Mouse (Mus musculus) cerebellum, adult 2 months (tissue): Measurements from ENCODE around the gene Vrk3. TPM values are rescaled to one million over a fixed set of nuclear protein-coding genes. Genes with fewer than 3 reads are reported as not detected.

Source experiments
- DNase-seq, 2 experiments: peaks; one replicate each; pipeline ENCODE4 v3.0.0; 2021
- H3K27ac ChIP-seq: fragments of 200-500 bp; 2 replicates; pipeline ENCODE4 v1.5.1; 2012; ENCODE audit warnings: low read length, control low read depth, inconsistent platforms; ENCODE audit not compliant: insufficient read depth
- H3K27me3 ChIP-seq: fragments of 200-500 bp; 2 replicates; pipeline ENCODE4 v1.6.1; 2012; ENCODE audit warnings: inconsistent platforms, mild to moderate bottlenecking, low read length, moderate library complexity; ENCODE audit not compliant: control insufficient read depth, insufficient read depth
- H3K4me1 ChIP-seq: fragments of 200-500 bp; 2 replicates; pipeline ENCODE4 v1.6.1; 2011; ENCODE audit warnings: low read length; ENCODE audit not compliant: control insufficient read depth, insufficient read depth
- H3K4me3 ChIP-seq: fragments of 200-500 bp; replicated peaks from 2 replicates; pipeline ENCODE3; 2011; ENCODE audit warnings: mild to moderate bottlenecking, low read depth, low read length, control low read depth; ENCODE audit not compliant: insufficient read depth
- CTCF ChIP-seq: fragments of 200-500 bp; IDR thresholded peaks from 2 replicates; pipeline ENCODE4 v1.5.1; 2011; ENCODE audit warnings: low read depth, mild to moderate bottlenecking, control low read depth, low read length, moderate library complexity, borderline replicate concordance; ENCODE audit not compliant: insufficient read depth
- POLR2A ChIP-seq: fragments of 200-500 bp; IDR thresholded peaks from 2 replicates; pipeline ENCODE4 v1.6.1; 2011; ENCODE audit warnings: low read length, control low read depth, borderline replicate concordance; ENCODE audit not compliant: insufficient read depth
- WGBS: fragments of 180-500 bp; shearing (Covaris S2); methylation state at CpG from one replicate; pipeline ENCODE4 v1.1.7; 2018; 5-methylcytosine and 5-hydroxymethylcytosine counted together
- polyA plus RNA-seq: library from polyadenylated mRNA; depleted of rRNA; stranded (reverse); fragments of >200 nt; gene quantifications from 2 replicates; pipeline ENCODE4 v1.2.3, GENCODE M21; 2012

The Vrk3 gene
- polyA plus RNA-seq, 1 experiment: 39.1 TPM

DNA sequence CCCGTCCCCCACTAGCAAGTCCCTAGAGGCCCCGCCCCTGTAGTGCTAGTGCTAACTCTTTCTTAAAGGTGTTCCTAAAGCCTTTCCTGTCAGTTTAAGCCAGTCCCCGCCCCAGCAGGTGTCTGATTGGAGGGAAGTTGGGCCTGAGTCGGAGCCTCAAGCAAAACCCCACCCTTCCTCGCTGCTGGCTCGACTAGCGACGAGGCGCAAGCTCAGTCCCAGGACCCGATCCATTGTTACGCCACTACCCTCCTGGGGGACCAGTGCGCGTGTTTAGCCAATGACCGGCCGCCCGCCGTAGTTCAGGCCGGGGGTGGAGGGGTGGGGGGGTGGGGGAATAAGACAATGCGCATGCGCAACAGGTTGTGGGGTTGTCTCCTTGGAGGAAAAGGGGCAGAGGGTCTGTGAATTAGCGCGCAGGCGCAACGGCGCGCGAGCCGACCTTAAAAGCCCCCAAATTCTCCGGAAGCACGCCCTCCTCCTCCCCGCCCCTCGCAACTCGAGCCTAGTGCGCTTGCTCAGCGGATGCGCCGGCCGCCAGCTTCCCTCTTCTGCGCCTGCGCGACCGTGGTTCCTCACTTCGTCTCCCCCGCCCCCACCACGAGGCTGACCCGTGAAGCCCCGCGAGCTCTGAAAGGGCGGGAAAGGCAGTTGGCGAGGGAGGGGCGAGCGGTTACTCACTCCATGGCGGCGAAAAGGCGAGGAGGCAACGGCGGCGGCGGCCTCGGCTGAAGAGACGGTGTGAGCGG, 67.7 kb downstream of the Vrk3 start, which contains the start of the genes Nup62 and Il4i1:
Nup62 (plus strand) TSS at position 368 of the 749 bp plus-strand sequence.
Il4i1 (plus strand) TSS at position 667 of the 749 bp plus-strand sequence.
- H3K4me3 ChIP-seq: peak within 1 kb of the TSS; percentile 83
- DNase-seq: peak; percentile 98
- under 1% methylated on average over 62 of the region's 62 CpGs for WGBS
- TF ChIP-seq CTCF: no peak
- peak; percentile 51; the same call in 1 of the 2 replicates for TF ChIP-seq POLR2A
- no peaks in the 10 kb centered on the region for H3K27me3 ChIP-seq
- peak within 1 kb of the TSS; percentile 79 for H3K27ac ChIP-seq
- H3K4me1 ChIP-seq: peaks cover 14% of the 10 kb centered on the region

DNA sequence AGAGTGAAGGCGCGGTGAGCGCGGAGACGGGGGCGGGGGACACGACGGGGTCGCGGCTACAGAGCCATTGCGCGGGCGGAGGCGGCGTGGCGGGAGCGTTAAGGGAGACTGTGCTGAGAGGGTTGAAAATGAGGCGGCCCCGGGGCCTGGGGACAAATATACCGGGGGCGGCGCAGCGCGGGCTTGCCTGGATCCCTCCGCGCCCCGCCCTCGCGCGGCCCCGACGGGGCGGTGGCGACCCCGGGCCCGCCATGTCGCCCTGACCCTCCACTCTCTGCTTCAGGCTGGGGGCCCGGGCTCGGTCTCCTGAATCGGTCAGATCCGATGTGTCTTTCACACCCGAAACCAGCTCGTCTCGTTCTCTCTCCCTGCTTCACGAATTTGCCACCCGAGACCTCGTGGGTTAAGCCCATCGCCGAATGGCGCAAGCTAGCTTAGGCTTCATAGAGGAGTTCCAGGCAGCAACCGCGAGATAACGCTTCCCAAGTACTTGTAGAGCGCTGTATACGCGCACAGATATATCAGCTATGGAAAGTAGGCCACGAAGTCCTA, 68.3 kb downstream of the Vrk3 start, which contains the start of gene Atf5:
Atf5 (minus strand) TSS at position 189 of the 552 bp plus-strand sequence.
- no peak for DNase-seq

DNA sequence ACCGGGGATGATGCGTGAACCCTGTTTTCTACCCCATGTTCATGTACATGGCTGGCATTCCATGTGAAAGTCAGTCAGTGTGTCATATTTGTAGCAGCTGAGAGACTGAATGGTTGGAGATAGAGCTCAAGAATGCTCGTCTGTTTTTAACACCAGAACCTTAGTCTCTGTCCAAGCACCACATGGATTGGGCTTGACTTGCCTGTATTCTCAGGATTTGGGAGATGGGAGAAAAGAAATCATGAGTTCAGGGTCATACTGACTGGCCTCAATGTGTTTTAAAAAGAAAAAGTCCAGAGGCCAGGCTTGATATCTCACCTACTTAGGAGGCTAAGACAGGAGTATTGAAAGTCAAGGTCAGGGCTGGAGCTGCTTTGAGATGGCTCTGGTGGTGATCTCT, 69.2 kb downstream of the Vrk3 start:
- Histone ChIP-seq H3K27ac (peak overlapping the region; percentile 7; the same call in 1 of the 2 replicates), H3K4me3 (peak overlapping the region; percentile 83), H3K4me1 (peaks cover 14% of the 10 kb centered on the region), H3K27me3 (no peaks in the 10 kb centered on the region)
- no peak for DNase-seq
- no peak for TF ChIP-seq POLR2A
- no peak for TF ChIP-seq CTCF
- WGBS: 10% methylated on average over 3 of the region's 3 CpGs

More for the DNA sequence above, 68.3 kb downstream of the Vrk3 start, which contains the start of gene Atf5:
- WGBS: under 1% methylated on average over 57 of the region's 57 CpGs
- Histone ChIP-seq H3K27ac (peak within 1 kb of the TSS; percentile 79), H3K4me3 (peak within 1 kb of the TSS; percentile 83), H3K27me3 (no peaks in the 10 kb centered on the region), H3K4me1 (peaks cover 14% of the 10 kb centered on the region)
- TF ChIP-seq CTCF: no peak
- no peak for TF ChIP-seq POLR2A

DNA sequence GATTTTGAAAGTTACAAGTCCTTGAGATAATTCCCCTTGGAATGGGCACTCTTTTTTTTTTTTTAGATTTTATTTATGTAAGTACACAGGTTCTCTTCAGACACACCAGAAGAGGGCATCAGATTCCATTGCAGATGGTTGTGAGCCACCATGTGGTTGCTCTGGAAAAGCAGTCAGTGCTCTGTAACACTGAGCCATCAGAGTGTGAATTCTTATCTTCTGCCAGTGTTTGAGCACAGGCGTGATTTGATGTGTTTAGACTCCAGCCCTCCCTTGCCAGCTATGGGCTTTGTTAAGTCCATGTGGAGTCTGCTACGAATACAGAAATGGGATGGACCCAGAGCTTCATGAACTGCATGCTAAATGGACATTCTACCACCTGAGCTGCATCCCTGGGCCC, 70.0 kb downstream of the Vrk3 start:
- peak; percentile 18 to 33 for DNase-seq
- Histone ChIP-seq H3K27me3 (no peaks in the 10 kb centered on the region), H3K4me3 (no peak overlapping the region), H3K27ac (no peak overlapping the region), H3K4me1 (peaks cover 14% of the 10 kb centered on the region)
- 7% methylated on average over 2 of the region's 2 CpGs for WGBS
- peak; percentile 28; the same call in 1 of the 2 replicates for TF ChIP-seq CTCF
- TF ChIP-seq POLR2A: no peak

DNA sequence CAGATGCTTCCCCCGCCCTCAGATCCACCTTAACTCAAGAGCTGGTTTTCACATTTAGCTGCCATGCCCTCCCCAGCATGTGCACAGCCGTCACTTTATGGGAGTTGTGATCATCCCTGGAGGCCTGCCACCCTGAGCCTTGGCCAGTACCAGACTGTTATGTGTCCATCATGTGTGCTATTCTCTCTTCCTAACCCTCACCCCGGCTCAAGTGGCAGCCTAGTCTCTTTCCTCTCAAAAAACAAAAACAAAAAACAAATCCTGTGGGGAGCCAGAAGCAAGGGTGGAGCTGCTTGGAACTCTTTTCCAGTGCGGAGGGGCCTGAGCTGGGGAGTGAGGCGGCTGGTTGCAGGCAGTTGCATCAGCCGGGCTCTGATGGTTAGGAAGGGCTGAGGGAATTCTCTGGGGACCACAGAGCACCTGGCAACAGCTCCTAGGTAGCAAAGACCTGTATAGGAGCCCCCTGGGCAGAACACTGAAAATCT, 70.6 kb downstream of the Vrk3 start:
- no peak for TF ChIP-seq CTCF
- no peak for TF ChIP-seq POLR2A
- Histone ChIP-seq H3K27ac (peak overlapping the region; percentile 55), H3K4me3 (peak overlapping the region; percentile 34), H3K27me3 (no peaks in the 10 kb centered on the region), H3K4me1 (peaks cover 14% of the 10 kb centered on the region)
- 10% methylated on average over 6 of the region's 6 CpGs for WGBS
- DNase-seq: peak; percentile 49 to 54

DNA sequence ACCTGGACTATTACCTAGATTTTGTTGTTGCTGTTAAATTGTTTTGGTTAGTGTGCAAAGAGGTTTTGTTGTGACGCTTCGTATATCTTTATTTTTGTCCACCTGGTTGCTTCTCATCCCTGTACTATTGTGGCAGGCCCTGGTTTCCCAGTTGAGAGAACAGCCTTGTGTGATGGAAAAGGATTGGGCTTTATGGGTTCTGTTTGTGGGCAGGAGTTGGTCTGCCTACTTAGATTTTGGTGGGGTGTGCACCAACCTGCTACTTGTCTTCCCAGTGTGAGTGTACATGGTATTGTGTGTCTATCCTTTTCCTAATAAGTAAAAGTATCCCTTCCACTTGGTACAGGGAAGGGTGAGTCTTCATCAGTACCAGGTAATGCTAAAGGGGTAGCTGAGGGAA, 71.2 kb downstream of the Vrk3 start:
- 64% methylated on average over 2 of the region's 2 CpGs for WGBS
- Histone ChIP-seq H3K27ac (0 out of 2 replicates have a peak overlapping the region, but pooled peaks have one; percentile 55), H3K4me3 (no peak overlapping the region), H3K4me1 (peaks cover 14% of the 10 kb centered on the region), H3K27me3 (no peaks in the 10 kb centered on the region)
- TF ChIP-seq CTCF: no peak
- TF ChIP-seq POLR2A: no peak
- no peak for DNase-seq

DNA sequence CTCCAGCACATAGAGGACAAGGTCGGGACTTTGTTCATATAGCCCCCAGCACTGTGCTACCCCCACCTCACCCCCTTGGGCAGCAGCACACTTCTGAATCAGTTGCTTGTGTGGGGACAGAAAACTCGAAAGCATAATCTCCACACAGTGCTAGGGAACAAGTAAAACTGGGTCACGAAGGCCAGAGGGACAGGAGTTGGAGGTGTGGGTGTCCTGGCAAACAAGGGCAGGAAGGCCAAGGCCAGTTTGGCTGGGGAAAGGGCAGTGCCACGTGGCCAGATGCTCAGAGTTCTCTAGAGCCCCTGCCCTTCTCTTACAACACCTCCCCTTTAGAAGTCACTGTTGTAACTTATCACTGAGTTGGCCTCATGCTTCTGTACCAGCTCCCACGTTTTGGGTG, 71.7 kb downstream of the Vrk3 start:
- 13% methylated on average over 5 of the region's 5 CpGs for WGBS
- TF ChIP-seq POLR2A (no peak), CTCF (no peak)
- Histone ChIP-seq H3K27ac (no peak overlapping the region), H3K27me3 (no peaks in the 10 kb centered on the region), H3K4me1 (peaks cover 14% of the 10 kb centered on the region), H3K4me3 (no peak overlapping the region)
- DNase-seq: peak in 1 of 2 experiments; percentile 17

DNA sequence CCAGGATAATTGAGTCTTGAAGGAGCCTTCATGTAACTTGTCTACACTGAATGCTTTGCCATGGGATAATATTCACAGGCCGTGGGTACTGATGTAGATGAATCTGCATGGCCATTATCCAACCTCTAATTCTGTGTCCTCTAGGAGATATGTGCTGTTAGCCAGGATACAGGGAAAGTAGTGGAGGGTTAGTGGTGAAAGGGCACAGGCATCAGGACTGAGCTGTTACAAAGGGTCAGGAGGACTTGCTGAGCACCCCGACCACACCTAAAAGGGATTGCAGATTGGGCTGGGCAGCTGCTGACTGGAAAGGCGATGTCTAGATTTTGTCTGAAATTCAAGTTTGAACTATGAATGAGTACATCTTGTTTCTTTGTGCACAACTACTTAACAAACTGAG, 72.3 kb downstream of the Vrk3 start:
- peaks cover 17% of the 10 kb centered on the region for H3K4me1 ChIP-seq
- no peak overlapping the region for H3K27ac ChIP-seq
- no peaks in the 10 kb centered on the region for H3K27me3 ChIP-seq
- no peak overlapping the region for H3K4me3 ChIP-seq
- TF ChIP-seq CTCF (no peak), POLR2A (no peak)
- no peak for DNase-seq
- WGBS: 62% methylated on average over 3 of the region's 3 CpGs
